Comparison of ENCODE assay signal across 8 mouse cellular contexts in the genomic region with DNA sequence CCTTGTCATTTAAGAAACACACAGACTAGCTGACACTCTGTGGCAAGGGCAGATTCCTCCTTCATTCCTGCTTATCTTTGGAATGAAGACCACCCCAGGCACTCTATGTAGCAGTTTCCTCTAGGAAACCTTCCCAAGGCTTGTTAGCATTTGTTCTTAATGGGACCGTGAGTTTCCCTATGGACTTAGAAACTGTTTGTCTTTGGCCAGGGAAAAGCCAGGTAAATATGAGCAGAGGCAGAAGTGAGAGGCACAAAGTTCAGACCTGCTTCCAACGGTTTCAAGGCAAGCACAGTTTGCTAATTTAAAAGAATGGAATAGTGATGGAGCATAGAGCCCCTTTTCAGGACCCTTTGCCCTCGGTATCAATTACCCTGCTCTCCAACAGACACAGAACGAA.
"Had no signal": no experiment of that assay in that cellular context is flagged by ENCODE, and none has a peak within 500 bp of the region (broad histone marks: within the 10 kb centered on the region; RNA-seq: fewer than 3 reads in every experiment).

No protein-coding gene starts in this region.

- ATAC-seq: midbrain, embryonic 16.5 days had no signal

- H3K9ac ChIP-seq: limb, embryonic 12.5 days; midbrain, embryonic 12.5 days; neural tube, embryonic 13.5 days; stomach, embryonic 15.5 days had no signal

- H3K4me2 ChIP-seq: limb, embryonic 12.5 days; midbrain, embryonic 12.5 days; neural tube, embryonic 13.5 days; stomach, embryonic 15.5 days had no signal

- H3K27ac ChIP-seq: limb, embryonic 12.5 days; midbrain, embryonic 12.5 days; neural tube, embryonic 13.5 days; stomach, embryonic 15.5 days had no signal

- H3K4me3 ChIP-seq: limb, embryonic 12.5 days; midbrain, embryonic 12.5 days; neural tube, embryonic 13.5 days; stomach, embryonic 15.5 days had no signal

- DNase-seq: lung, adult 18-20 months; right cerebral cortex, postnatal 14 days; thymus, postnatal 36 days had no signal

- H3K9me3 ChIP-seq: limb, embryonic 12.5 days; midbrain, embryonic 12.5 days; neural tube, embryonic 13.5 days; stomach, embryonic 15.5 days had no signal

- H3K27me3 ChIP-seq: stomach, embryonic 15.5 days had no signal

- H3K36me3 ChIP-seq: limb, embryonic 12.5 days; midbrain, embryonic 12.5 days; neural tube, embryonic 13.5 days; stomach, embryonic 15.5 days had no signal
